Mouse (Mus musculus) spleen, postnatal 10 days (tissue): Measurements from ENCODE around the gene Adamts14.

Source experiments
- DNase-seq, 2 experiments: peaks; one replicate each; pipeline ENCODE4 v3.0.0; 2021 to 2022; ENCODE audit warnings: low spot score in 2 of 2

Adamts14 gene

DNA sequence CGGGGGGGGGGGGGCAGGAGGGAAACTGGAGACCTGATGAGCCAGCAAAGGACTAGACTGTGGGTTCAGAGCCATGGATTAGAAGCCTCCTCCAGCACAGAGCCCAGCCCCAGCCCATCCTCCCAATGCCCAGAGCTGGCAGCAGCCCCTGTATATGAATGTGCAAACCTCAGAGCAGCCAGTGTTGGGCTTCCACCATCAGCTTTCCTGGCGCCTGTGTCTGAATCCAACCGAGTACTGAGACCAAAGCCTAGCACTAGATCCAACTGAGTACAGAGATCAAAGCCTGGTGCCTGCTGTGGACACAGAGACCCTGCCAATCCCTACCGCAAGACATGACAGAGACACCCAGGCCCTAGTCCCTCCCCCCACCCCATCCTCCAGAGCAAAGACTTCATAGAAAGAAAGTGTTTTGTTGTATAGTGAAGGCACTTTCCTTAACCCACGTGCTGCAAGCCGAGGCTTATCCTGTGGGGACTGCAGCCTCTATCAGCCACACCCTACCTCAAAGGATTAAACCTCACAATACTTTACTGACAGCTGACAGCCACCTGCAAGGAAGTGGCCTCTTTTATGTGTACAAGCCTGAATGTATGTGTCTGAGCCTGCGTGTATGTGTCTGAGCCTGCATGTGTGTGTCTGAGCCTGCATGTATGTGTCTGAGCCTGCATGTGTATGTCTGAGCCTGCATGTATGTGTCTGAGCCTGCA, 40.2 kb downstream of the Adamts14 start:
- DNase-seq, result peak in 1 of 2 experiments; percentile 28

DNA sequence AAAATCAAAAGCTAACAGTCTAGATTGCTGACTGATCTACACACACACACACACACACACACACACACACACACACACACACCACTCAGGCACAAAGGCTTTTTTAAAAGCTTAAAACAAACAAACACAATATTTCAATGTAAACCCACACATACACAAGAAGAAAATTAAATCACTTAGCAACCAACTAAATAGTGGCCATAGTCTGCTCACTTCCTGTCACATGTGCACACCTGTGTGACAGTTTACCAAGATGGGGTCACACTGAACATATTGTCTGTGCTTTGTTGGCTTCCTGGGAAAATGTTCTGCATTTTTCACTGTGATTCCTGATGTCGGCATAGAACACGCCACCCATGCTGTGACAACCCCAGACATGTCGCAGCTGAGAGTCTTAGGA, 41.5 kb downstream of the Adamts14 start:
- DNase-seq, result no peak

DNA sequence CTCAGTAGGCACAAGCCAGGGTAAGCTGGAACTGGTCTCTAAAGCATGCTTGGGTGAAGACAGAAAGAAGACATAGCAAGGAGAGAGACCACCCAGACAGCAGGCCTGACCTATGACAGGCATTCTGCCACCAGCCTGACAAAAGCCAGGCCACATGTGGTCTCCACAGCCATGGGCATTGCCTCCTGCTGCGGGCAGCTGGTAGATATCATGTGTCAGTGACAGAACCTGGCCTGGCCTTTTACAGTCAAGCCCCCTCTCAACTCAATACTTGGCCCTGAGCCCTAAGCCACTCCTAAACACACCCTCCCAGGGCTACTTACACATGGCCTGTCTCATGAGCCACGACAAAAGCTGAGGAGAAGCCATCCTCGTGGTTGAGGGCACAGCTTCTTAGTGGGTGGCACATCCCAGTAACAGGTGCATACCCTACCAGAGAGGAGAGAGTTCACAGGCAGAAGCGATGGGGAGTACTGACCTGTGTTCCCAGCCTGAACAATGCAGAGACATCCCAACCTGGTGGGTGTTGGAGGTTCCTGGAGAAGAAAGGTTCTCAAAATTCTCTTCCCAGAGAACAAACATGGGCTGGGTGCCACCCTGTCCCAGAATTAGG, 46.3 kb downstream of the Adamts14 start:
- DNase-seq, result no peak

DNA sequence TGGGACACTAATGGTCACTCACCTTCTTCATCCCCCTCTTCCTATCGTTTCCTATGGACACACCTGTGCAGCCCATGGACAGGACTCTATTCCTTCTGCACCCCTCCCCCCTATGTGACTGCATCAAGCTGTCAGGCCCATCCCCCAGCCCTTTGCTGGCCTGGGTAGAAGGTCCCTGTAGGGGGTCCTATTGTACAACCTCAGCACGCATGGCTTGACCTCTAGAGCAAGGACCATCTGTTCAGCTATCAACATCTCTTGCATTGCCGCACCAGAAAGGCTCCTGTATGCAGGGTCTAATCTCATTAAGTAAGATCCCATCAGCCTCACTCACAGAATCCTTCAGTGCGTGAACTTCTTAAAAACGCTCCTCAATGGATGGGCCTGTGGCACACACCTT, 47.5 kb downstream of the Adamts14 start:
- DNase-seq, result no peak

DNA sequence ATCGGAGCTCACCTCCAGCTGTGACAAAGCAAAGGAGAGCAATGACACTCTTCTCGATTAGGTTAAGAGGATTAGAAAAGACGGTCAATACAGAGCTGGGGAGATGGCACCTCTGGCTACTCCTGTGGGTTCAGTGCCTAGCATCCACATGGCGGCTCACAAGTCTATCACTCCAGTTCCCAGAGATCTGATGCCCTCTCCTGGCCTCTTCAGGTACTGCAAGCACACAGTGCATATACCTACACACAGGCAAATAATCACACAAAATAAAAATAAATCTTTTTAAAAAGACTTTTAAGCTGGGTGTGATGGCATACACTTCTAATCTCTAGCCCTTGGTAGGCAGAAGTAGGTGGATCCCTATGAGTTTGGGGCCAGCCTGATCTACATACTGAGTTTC, 53.9 kb downstream of the Adamts14 start:
- DNase-seq, result no peak

DNA sequence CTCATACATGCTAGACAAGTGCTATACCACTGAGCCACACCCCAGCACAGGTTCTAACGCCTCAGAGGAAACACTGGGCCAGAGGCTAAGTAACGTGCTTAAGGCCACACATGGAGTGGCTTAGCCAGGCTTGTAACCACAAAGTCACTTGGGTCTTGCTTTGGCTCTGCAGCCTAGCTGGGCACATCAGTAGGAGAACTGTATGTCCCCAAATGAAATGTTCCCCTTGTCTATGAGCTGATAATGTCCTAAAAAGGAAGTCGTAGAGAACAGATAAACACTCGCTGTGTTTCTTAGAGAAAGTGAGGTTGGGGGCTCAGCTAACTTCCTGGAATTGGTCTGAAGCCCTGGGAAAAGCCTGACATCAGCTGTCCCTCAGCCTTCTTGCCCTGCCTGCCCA, 57.1 kb downstream of the Adamts14 start:
- DNase-seq, result no peak

DNA sequence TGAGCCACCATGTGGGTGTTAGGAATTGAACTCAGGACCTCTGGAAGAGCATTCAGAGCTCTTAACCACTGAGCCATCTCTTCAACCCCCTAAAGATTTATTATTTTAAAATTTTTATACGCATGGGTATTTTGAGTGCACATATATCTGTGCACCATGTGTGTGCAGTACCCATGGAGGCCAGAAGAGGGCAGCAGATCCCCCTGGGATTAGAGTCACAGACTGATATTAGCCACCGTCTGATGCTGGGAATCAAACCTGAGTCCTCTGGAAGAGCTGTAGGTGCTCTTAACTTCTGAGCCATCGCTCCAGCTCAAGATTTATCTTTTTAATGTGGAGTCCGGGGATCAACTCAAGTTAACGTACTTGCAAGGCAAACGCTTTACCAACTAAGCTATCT, 57.6 kb downstream of the Adamts14 start:
- DNase-seq, result peak in 1 of 2 experiments; percentile 44

DNA sequence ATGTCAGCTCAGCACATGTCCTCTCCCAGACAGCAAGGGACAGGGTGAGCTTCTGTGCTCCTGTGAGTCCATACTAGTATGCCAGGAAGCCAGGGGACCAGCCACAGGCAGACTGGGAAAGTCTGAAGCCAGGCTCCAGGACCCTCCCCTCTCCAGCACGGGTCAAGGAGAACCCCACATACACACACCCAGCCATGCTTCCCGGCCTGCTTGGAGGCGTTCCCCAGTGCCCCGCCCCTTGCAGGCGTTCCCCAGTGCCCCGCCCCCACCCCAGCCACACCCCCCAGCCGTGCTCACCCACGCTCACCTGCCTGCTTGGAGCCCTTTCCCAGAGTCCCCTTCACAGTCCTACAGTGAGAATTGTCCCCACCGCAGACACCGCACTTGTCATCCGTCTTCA, 60.4 kb downstream of the Adamts14 start:
- DNase-seq, result no peak

DNA sequence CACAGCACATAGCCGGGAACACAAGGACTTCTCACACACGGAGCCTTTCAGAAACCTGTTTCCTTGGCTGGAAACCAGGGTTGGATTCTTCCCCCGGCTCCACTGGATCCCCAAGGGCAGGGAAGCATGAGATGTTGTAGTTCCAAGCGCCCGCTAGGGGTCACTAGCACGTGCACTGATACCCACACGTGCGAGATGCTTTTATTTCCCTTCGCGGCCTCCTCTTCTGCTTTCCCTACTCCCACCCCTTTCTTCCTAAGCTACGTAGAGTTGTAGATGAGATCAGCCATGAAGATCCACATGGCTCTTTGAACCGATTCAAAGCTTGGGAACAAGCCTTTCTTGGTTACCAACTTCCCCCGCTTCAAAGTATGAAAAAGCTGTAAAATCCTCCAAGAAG, 61.5 kb downstream of the Adamts14 start:
- peak in 1 of 2 experiments; percentile 67 for DNase-seq

DNA sequence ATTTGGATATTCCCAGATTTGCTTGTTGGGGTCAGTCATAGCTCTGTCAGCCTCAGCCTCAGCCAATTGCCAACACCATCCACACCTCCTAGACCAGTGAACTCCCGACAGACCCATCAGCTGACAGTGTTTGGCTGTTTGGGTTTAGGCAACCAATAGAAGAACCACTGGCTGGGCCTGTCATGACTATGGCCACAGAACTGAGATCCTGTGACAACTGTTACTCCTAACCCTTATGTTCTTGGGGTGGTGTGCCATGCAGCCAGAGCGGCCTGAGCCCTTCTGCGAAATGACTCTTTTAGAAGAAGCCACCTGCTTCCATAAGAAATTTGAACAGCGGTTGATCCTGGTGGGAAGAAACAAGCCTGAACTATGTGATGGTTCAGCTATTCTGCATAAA, 62.1 kb downstream of the Adamts14 start:
- DNase-seq, result no peak

DNA sequence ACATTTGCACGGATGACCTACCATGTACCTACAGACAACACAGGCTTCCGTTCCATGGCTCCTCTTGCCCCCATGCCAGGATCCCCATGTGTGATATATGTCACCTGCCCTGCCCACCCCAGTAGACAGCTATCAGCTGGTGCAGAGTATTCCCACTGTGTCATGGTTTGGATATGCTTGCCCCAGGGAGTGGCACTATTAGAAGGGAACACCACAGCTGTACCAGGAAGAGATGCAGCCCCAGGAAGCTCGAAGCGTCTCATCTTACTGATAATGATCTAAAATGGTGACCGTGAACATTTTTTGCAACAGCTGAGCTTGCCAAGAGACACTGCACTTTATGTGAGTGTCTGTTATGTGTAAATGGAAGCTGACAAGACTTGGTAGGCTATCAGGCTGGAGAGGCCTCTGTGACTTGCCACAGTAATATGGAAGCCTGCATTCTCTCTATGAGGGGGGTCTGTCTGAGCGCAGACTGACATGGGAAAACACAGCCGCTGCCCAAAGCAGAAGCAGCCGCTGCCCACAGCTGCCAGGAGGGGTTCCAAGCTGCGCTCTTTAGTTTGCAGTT, 65.0 kb downstream of the Adamts14 start:
- no peak for DNase-seq

DNA sequence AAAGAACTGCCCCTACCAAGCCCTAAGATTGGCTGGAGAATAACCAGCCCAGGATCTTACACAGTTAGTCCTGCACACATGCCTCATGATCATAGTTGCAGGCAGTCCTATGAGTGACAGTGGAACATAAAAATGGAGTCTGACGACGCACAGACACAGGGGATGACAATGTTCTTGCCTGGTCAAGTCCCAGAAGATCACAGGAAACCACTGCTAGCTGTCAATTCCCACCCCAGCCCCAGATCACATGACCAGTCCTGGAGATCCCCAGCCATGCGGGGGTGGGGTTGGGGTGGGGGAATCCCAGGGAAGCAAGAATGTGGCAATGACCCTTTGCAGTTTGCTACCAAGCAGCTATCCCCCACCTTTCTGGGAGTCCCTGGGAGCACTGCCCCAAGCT, 69.3 kb downstream of the Adamts14 start:
- no peak for DNase-seq

DNA sequence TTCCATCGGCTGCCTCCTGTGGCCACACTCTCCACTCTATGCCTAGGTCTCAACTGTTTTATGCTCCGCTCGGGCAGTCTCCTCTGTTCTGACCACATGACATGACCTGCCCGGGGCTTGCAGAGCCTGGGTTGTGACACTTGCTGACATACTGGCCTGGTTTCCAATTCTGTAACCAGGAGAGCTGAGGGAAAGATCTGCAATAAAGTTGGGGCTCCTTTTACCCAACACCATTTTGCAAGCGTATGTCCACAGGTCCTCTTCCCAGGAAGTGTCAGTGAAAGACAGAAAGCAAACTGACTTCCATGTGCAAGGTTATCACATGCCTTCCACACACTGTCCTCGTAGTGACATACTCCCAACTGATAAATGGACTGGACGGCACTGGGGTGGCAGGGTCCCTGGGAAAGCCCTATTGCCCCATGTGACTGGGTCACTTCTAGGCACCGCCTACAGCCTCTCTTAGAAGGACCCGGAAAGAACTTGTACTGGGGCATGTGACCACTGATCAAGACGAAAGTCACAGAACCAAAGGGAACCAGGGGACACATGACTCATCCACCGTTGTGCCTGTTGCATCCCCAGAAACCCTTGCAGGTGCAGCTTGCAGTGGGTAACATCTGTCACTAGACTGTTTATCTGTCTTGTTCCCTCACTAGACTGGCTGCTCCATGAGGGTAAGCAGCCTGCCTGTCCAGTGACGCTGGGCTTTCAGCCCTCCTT, 71.5 kb downstream of the Adamts14 start:
- no peak for DNase-seq

DNA sequence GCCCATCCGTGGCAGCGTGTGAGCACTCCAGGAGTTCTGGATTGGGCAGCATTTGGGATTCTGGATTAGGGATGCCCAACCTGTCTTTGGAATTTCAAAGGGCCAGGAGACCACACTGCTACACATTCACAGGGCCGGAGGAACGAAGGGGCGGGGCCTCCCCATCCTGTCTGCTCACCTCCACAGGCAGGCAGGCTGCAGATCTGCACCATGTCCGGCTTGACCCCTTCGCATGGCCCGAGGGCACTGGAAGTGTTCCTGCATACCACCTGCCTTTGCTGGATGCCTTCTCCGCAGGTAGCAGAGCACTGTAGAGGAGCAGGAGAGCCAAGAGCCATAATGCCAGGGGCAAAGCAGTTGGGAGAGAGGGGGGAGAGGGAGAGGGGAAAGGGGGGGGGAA, 72.2 kb downstream of the Adamts14 start:
- DNase-seq, result no peak

DNA sequence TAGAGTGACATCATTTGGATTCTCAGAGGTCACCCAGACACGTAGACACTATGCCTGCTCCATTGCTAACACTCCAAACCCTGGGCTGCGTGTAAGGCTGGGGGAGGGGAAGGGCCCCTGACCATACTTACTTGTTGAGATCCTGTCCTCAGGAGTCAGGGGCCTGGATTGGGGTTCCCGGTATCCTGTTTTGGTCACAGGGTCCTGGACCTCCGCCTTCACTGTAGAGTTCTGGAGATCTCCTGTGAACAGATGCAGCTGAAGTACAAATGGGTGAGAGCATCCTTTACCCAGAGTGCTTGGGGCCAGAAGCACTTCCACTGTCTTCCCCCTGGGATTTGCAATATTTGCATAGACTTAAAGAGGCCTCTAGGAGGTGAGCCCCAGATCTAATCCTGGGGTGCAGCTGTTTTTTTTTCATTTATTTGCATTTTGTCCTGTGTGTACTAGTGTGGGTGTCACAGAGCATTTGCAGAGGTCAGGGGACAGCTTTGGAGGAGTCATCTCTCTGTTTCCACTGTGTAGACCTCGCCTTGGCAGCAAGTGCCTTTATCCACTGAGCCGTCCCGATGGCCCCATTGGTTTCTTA, 72.9 kb downstream of the Adamts14 start:
- DNase-seq, result no peak

DNA sequence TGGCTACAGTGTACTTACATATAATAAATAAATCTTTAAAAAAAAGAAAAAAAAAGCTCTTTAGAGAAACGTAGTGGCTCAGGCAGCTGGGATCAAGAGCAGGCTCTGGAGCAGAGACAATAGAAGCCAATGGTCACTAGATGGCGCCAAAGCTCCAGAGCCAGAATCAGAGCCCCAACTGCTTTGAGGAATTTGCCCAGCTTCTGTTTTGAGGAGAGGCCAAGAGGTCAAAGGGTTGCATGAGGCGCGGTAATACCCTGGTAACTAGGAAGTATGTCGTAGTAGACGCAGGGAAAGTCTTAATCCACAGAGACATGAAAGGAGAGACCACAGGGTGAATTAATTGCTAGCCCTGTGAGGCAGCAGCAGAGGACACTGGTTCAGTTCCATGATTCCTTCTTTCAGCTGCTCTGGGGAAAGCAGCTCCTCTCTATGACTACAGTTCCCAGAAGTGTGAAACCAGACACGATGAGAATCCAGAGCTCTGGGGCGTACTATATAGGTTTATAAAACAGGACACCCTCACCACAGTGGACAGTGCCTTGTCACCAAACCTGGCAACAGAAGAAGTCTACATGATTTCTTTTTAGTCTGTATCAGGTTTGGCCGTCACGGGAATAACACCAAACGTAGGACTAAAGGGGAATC, 73.5 kb downstream of the Adamts14 start:
- DNase-seq, result peak; percentile 39 to 77

DNA sequence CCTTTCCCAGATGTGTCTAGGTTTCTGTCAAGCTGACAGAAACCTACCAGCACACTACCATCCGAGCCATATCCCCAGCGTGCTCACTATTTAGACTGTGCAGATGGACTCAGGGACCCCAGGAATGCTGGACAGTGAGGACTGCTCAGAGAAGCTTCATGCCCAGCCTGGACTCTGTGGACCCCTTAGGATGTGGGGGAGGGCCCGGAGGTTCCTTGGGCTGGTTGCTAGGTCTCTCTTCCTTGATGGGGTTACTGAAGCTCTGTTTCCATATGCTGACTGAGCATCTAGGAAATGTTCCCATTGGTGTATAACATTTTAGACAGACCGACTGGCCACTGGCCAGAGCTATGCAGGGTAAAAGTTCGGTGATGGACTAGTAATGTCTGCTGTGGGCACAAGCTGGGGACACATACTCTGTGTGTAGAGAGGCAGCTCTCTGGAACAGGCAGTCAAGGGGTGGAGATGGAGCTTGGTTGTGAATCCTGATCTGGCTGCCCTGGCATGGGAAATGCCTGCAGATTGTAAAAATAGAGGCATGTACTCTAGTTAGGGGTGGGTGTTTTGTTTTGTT, 77.4 kb downstream of the Adamts14 start:
- DNase-seq, result no peak

DNA sequence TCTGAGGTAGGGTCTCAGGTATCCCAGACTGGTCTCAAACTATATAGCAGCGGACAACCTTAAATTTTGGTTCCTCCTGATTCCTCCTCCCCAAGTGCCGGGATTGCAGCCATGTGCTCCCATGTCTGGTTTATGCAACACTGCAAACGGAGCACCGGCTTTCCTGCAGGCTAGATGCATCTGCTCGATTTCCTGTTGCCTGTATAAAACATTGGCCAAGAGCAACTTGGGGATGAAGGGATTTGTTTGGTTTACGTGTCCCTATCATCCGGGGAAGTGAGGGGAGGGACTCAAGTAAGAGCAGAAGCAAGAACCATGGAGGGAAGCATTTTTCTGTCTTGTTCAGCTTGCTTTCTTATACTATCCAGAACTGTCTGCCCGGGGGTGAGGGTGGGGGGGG, 78.0 kb downstream of the Adamts14 start:
- DNase-seq, result no peak

DNA sequence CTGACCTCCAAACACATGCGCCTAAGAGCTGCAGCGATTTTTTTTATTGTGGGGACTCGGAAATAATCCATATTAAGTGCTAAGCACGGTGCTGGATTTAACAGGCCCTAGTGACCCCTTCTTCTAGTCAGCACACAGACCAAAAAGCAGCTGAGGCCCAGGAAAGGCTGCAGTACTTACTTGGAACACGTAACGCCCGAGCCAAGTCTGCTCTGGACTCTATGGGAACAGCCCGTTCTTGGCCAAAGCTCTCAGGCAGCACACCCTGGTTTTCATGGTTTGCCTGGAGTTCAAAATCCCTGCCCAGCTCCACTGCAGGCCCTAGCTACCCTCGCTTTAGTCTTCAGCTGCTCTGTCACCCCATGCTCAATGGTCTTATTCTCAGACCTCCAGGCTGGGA, 78.6 kb downstream of the Adamts14 start:
- no peak for DNase-seq

DNA sequence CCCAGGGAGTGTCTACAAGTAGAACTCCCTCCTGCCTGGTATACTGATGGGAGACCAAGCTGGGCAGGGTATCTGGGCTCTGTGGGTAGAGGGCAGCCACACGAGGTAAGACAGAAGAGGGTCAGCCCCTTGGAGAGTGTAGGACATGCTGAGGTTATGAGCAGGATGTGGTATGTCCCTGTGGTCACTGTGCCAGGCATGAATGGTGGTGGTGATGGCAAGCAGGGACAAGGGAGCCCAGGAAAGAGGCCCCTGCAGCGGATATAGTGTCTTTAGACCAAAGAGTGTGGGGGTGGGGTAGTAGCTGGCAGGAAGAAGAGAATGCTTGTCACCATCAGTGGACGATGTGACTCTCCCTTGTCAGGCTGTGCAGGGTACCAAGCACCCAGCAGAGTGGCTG, 85.2 kb downstream of the Adamts14 start:
- no peak for DNase-seq

DNA sequence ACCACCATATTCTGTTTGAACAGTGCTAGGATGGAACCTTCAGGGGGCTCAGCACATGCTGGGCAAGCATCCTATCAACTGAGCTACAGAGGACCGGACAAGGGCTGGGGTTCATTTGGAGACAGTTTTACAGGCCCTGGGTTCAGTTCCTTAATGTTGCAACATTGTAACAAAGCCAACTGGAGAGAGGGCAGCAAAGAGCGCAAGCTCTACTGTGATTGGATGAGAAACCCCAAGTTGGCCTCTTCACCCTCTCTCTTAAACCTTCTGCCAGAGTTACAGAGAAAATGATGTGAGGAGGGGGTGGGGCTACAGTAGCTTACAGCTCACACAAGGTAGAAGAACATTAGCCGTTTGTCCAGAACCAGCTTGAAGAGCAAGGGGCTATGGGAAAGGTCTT, 86.2 kb downstream of the Adamts14 start:
- no peak for DNase-seq

DNA sequence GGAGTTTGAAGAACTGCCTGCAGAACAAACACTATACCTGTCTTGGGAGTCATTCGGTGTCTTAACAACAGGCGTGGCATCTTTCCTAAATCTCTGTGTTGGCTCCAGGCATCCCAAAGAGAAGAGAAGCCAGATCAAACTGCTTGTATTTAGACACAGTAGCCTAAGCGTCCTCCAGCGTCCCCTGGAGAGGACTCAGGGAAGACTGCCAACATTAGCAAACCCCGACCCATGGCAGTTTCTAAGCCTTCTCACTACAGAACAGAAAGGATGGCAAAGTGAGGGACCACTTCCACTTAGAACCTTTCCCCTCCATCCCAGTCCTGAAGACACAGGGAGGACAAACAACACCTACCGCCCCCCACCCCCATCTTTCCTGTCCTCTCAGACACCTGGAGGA, 93.3 kb downstream of the Adamts14 start:
- DNase-seq, result no peak
